Mouse (Mus musculus): ENCODE results near the gene Lamb3.

The Lamb3 gene

DNA sequence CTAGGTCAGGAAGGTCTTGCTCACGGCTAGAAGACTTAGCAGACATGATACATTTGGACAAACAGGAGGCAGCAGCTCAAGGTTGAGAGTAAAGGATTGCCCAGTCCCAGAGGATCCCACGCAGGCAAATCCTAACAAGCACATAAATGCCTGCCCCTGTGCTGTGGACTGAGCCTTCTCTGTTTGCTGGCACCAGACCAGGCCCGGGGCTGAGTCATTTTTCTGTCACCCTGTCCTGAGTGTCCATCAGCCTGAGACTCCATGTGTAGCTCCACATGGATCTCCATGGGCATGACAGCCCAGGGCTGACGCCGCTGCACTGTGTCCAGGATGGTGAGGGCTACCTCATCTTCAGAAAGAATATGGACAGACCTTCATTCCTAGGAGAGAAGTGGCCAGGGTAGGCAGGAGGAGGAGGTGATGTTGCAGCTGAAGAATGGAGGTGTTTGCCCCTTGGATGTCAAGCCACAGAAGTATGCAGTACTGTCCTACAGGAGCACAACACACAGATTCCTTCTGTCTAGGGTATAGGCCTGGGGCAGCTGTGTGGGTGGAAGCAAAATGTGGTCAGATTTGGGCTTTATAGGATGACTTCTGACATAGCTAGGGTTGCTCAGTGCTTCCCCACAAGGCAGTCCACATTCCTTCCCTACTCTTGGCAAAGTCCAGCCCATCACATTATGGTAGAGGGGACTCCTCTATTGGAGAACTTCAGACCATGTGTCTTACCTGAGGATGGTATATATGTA is 134.9 kb downstream of the Lamb3 start:
- DNase-seq (ENCODE audit: low read depth, low spot score) = no peak

DNA sequence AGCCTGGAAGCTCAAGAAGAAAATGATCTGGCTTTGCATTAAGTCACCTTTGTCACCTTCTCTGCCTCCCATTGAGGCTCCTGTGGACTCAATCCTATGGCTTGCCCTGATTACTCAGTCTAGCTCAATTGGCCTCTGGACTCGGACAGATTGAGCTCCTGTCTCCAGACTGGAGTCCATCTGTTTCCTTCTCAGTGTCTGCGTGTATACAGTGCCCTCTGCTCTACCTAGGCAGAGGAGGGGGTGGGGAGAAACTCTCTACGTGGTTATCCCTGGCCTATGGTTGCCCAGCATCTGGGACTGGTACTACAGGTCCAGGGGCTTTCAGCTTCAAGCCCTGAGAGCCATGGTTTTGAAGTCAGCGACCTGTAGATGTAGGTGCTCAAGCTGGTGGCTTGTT is 136.4 kb downstream of the Lamb3 start:
- DNase-seq (ENCODE audit: low read depth, low spot score) = no peak

DNA sequence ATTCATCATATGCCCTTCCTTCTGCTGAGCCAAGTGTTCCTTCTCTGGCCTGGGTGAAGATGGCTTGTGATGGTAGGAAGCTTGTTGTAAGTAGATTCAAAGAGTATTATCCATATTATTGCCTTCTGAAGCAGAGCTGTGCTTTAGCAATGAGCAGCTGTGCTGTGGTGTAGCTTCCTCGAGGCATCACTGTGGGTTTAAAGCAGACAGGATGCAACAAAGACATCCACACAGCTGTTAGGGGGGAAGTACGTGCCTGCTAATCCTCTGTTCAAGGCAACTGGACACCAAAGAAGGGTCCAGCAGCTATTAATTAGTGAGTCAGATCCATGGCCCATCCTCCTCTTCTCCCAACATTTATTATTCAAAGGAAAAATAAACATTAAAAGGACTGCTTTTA is 137.5 kb downstream of the Lamb3 start:
- DNase-seq (ENCODE audit: low read depth, low spot score) = no peak

DNA sequence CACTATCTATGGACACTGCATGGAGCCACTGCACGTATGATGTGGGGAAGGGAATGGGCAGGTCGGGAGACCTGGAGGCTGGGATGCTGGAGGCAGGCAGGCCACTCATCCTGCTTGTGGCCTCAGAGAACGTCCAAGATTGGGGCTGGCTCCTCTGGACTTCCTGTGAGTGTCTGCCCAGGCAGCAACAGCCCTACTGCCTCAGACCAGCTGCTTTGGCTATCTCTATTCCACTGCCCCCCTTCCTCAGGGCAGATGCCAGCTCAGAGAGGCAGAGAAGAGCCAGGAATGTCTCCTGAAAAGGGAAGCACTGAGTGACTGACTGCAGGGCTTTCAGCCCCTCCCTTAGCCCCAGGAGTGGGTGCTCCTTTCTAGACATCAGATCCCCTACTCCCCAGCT is 139.4 kb downstream of the Lamb3 start:
- no peak for DNase-seq (ENCODE audit: low read depth, low spot score)

DNA sequence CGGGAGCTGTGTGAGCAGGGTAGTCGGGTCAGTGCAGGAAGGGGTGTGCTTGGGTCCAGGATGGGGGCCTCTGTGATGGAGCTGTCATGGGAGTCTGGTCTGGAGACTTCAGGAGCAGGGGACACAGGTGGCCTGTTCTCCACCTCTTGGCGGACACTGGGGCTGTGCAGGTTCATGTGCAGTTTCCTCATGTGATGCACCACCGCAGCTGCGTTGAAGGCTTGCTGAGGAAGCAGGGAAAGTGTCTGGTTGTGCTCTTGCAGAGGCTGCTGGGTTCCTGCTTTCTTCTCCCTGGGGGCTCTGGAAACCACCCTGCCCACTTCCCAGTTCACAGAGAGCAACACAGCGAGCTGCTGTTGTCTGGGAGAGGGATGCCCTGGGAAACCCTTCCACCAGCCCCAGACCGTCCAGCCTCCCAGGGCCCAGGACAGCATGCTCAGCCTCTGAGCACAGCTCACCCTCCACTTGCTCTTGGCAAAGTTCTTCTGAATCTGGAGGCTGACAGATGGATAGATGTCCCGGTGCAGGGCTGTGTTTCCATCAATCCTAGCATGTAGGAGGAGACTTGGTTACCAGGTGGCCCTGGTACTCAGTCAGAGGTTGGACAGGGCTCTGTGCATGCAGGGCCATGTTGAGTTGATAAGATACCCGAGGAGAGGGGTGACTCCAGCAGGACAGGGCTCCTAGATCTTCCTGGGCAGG is 140.9 kb downstream of the Lamb3 start:
- DNase-seq (ENCODE audit: low read depth, low spot score) = no peak

DNA sequence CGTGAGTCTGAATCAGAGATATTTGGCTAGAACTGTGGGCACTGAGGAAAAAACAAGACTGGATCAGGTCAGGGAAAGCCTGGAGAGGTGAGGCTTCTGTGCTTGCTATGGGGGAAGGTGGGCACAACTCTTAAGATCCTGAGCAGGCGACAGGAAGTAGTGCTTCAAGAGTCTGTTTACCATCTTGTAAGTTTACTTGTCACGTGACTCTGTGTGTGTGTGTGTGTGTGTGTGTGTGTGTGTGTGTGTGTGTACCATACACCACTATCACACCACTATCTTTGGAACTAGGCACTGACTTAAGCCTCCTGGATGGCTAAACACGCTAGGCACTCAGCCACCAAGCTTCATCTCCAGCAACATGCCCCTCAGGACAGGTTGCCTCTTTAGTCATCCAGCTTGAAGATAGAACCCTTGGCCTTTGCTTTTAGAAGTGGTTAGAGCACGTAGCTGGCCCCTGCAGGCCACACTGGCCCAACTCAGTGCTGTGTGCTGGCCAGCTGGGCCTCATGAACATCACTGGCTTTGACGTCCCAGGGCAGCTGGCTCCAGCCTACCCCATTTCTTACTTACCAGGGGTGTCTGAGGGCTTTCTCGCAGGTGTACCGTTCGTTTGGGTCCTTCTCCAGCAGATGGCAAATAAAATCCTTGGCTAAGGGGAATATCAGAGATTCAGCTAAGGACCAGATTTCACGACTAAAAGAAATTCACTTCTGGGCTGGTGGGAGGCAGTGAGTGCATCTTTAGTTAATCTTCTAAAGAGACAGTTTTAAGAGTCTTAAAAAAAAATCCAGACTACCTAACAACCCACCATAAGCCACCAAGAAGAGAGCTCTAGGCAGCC is 142.4 kb downstream of the Lamb3 start:
- no peak for DNase-seq (ENCODE audit: low read depth, low spot score)

DNA sequence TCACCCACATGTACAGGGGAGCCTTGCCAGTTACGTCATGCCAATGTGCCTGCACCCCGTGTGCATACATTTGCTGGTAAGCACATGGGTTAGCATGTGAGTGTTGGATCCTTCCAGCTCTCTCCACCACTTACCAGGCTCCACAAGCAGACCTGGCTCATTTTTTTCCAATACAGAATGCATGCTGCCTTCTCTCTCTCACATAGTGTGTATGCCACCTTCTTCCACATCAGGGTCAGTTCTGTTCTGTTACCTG is 143.0 kb downstream of the Lamb3 start:
- no peak for DNase-seq (ENCODE audit: low read depth, low spot score)

DNA sequence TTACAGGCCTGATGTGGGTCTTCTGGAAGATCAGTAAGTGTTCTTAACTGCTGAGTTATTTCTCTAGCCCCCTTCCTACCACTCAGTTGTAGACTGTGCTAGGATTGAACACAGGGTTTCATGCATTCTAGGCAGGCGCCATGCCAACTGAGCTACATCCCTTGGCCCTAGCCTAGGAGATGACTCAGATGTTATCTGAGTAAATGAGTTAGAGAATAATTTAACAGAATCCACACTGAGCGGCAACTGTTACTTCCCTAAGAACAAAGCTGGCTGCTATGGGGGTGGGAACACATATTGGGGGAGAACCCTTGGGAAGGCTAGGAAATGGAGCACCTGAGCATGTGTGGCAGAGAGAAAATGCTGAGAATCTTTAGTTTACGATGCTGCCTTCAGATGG is 144.1 kb downstream of the Lamb3 start:
- DNase-seq (ENCODE audit: low read depth, low spot score) = no peak

DNA sequence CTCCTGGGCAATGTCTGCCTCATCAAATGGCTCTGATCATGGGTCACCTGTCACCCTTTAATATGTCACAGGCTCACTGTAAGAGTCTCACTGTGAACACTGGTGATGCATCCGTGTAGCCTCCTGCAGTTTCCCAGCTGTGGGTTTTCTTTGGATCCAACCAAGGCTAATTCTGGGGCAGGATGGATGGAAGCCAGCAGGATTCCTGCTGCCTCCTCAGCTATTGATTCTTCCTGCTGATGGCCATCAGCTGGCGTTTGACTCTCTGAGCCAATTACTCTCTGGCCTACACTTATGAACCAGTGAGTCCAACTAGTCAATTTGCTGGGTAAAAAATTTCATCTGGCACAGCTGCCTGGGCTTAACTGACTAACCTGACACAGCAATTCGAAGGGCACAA is 151.7 kb downstream of the Lamb3 start:
- no peak for DNase-seq (ENCODE audit: low read depth, low spot score)

DNA sequence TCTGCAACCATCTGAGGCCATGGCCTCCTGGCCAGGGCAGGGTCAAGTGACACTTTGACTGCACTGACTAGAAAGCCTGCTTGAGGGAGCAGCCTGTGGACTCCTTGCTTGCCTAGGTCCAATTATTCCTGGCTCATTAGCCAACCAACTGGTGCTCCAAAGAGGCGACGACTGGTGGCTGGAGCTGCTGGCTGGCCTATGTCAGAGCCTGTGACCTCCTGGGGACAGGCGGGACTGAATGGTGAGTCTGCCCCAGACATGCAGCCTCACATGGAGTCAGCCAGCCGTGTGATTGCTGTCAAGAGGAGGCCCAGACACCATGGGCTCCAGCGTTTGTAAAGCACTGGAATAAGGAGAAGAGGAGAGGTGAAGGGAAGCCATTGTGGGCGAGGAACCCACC is 153.7 kb downstream of the Lamb3 start:
- no peak for DNase-seq (ENCODE audit: low read depth, low spot score)

DNA sequence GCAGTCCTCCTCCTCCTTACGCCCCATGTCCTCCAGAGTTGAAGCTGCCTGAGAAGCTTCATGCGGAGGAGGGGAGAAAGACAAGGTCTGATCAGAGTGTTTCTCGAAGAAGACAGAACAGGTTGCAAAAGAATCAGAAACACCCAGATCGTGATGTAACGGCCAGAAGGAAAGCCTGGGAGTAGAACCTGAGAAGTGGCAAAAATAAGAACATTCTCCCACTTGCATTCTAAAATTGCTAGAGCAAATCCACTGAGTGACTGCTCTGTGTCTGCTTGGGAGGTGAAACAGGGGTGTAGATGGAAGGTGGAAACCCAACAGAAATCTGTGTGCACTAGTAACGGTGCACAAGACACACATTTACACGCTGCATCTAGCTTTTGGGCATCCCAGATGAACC is 154.6 kb downstream of the Lamb3 start:
- DNase-seq (ENCODE audit: low read depth, low spot score) = no peak

DNA sequence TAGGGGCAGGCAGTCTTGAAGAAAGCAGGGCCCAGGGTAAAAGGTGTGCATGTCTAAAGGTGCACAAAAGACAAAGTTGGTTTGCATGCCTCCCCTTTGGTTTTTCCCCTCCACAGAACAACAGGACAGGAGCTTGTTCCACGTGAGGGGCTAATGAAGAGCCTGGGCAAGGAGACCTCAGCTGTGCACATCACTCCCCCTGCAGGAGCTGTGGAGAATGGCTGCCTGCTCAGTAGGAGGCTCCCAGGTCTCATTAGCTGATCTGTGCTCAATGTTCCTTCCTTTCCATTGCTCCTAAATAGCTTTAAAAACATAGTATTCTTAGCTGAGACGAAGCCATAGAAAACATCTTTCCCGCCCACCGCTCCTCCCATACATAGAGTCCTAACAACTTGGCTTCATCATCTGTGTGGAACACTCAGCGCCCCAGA is 156.3 kb downstream of the Lamb3 start:
- DNase-seq (ENCODE audit: low read depth, low spot score) = no peak

DNA sequence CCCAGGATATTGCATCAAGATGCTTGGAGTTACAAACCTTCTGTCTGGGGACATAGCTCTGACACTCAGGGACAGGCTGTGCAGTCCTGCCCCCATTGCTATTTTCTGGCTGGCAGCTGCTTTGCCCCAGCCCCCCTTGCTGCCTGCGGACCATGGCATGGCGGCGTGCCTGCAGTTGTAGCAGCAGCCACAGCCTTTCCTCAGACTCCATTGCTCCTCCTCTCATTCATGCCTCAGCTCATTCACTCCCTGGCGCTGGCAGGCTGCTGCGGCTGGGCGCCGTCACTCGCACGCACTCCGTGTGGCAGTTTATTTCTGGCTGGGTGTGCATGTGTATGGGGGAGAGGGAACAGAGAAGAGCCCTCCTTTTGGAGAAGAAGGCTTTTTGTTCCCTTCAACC is 160.6 kb downstream of the Lamb3 start:
- DNase-seq (ENCODE audit: low read depth, low spot score) = no peak

DNA sequence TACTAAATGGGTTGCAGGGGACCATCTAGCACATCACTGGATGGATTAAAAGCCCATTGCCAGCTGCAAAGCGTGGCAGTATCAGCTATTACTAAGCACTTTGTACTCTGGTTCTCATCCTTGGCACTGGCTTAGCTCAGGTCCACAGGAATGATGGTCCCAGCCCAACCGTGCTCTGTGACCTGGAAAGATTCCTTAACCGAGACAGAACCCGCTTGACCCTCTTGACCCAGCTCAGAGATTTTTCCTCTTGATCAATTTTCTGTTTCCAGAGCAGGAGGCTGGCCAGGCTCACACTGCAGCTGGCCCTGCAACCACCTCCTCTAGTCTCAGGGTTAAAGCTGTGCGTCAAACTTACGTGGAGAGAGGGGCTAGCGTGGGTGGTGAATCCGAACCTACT is 161.6 kb downstream of the Lamb3 start:
- DNase-seq (ENCODE audit: low read depth, low spot score) = no peak

DNA sequence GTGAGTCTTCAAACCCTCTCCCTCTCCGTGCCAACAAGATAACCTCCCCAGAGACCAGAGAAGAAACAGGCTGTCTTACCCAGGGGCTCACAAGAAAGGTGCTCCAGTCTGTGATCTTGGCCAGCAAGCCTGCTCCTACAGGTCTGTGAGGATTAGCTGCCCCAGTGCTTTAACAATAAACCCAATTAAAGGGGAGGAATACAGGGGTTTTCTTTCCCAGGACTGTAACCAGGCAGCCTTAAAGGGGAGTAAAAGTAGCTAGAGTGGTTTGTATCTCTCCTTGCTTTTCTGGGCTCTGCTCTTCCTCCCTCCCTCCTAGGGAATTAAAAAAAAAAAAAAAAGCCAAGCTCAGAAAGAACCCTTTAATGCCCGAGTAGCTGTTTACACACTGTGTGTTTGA is 162.6 kb downstream of the Lamb3 start, which contains the start of gene Camk1g:
Gene Camk1g (minus strand): TSS at position 203 of the 400 bp plus-strand sequence.
- no peak for DNase-seq (ENCODE audit: low read depth, low spot score)

DNA sequence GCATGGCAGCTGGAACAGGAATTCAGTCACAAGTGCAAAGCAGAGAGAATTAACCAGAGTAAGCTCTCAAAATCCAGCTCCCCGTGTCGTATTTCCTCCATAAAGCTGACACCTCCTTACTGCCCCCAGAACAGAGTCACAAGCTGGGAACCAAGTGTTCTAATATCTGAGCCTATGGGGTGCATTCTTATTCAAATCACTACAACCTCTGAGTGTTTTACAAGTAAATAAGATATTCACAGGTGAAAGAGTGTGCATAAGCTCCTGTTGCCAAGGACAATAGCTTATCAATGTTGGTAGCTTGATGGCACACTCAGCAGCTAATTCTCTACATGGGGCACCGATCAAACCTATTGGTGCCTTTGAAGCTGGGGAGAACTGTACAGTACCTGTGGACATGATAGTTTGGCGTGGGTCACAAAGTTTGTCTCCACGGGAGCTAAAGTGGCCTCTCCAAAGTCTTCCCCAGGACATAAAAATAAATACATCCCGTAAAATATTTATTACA is 166.5 kb downstream of the Lamb3 start:
- DNase-seq (ENCODE audit: low read depth, low spot score) = no peak

DNA sequence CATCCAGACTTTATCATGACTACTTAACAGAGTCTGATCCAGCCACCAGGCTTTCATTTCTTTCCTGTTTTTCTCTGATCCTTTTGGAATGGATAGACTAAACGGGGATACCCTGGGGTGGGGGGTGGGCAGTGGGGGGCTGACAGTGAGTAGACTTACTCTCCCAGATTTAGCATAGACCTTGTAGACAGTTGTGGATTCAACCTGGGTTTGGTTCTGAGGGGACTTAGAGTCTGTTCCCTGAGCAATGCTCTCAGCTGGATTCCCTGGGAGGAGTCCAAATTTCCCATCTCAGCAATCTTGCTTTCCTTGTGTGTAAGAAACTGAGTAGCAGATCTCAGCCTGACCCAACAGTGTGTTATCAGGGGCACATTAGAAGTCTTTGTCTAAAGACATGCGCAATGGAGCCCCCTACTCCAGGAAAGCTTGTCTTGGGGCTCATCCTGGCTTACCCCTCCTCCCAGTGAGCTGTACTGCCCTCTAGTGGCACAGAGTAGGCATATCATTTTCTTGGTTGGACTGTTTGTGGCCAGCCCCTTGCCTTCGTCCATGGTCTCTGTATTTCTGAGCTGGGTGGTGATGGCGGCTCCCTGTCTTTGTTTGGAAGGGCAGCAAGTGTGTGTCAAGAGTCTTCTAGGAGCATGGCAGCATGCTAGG is 169.1 kb downstream of the Lamb3 start:
- DNase-seq (ENCODE audit: low read depth, low spot score) = peak; percentile 15

DNA sequence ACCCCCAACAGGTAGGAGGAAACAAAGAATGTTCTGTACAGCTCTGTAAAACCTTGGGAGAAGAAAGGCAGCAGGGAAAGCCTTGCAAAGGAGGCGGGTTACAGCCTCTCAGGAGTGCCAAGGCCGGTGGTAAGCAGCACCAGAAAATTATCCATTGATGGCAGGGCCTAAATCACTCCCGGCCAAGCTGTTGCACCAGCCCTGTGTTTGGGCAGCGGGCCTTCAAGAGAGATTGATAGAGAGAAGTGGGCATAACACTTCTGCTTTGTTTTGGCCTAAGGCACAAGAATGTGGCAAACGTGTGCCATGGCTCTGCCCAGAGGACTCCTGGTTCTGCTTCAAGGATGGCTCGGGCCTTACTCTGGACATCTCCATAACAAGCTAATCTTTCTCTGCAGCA is 172.1 kb downstream of the Lamb3 start:
- no peak for DNase-seq (ENCODE audit: low read depth, low spot score)

DNA sequence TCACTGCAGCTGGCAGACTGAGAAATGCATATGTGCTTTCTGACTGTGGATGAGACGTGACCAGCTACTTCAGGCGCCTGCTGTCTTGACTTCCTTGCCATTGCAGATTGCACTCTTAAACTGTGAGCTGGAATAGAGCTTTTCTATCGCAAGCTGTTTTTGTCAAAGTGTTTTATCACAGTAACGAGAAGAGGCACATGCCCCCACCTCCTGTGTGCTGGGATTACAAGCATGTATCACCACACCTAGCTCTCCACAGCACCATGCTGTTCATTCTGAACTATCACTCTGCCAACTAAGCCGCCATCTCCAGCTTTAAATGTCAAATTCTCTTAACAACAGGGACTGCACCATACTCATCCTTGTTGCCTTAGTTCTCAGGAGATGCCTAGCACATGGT is 173.4 kb downstream of the Lamb3 start:
- DNase-seq (ENCODE audit: low read depth, low spot score) = no peak

DNA sequence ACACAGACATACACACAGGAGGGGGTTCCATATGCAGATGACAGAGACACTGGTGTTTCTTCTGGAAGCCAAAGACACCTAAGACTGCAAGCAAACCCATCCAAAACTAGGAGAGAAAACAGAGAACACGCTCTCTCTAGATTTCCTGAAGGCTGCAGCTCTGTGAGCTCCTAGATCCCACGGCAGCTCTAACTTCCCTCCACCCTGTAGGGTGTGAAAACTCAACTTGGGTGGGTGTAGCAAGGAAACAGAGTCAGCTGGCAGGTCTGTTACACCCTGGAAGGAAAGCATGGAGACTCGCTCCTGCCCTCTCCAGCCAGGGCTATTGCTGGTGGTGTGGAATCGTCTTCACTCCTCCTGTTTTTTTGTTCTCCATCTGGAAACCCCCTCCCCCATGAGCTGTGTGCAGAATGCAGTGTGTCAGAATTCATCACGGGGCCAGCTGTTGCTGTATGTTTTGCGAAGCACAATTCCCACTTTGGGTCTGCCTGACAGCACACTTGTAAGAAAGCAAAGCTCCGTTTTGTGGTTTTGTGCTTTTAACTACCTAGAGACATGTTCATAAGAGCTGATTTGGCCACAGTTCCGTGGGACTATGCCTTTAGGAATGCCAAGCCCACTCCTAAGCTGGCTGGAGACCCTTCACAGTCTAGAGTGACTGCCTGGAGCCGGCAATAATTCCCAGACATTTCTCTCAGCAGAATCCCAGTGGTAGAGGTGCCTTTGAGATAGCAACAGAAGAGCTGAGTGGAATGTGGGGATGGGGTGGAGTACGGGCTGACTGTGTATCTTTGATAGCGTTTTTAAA is 174.3 kb downstream of the Lamb3 start:
- DNase-seq (ENCODE audit: low read depth, low spot score) = no peak

DNA sequence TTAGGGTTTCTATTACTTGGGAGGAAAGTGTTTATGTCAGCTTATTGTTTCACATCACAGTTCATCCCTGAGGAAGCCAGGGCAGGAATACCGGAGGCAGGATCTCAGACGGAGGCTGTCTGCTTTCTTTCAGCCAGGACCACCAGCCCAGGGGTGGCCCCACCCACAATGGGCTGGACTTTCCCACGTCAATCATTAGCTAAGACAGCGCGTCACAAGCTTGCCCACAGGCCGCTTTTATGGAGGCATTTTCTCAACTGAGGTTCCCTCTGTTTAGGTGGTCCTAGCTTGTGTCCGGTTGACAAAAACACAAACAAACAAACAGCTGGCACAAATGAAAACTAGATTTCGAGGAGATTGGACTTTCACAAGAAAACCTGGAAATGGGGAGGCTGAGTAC is 174.9 kb downstream of the Lamb3 start:
- no peak for DNase-seq (ENCODE audit: low read depth, low spot score)

All from c-Kit-negative CD71-positive TER-119-positive erythroid progenitor cells, embryonic 14.5 days (primary cell).